Mouse (Mus musculus): Measurements from ENCODE around the gene Irs1. TPM values are rescaled to one million over a fixed set of nuclear protein-coding genes. Genes with fewer than 3 reads are reported as not detected.

Gene Irs1
- total RNA-seq, 2 experiments from 2014 or later = not detected

DNA sequence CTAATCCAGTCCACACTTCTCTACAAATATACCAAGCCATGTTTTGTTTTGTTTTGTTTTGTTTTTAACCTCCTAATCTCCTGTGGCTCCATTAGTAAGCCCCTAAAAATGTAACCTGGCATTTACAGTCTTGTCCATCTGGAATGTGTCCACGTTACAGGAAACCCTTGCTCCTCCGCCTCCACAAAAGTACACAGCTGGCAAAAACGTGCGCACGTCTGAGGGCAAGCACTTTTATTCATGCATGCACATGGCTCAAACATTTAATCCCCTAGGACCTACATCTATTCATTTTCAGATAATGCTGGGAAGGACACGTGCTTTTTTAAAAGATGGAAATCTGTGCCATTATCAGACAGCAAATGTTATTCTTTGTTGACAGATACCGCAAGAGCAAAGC, 32.9 kb downstream of the Irs1 start:
- no peak for ATAC-seq (replicated peaks; ENCODE audit: poor library complexity, severe bottlenecking)

DNA sequence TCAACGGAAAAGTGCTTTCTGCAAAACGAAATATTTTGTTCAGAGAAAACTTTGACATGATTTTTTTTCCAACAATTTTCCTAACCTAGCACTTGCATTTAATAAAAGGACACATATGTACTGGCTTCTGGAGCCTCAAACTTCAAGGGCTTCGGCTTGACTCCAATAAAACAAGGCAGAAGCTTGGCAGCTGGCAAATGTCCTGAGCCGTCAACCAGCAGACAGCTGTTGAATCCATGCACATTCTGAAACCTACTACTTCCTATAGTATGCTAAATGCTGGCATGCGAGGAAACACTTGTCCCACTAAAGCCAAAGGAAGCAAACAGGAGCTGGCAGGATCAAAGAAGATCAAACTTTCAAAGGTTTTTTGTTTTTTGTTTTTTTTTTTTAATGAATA, 33.8 kb downstream of the Irs1 start:
- no peak for ATAC-seq (replicated peaks; ENCODE audit: poor library complexity, severe bottlenecking)

DNA sequence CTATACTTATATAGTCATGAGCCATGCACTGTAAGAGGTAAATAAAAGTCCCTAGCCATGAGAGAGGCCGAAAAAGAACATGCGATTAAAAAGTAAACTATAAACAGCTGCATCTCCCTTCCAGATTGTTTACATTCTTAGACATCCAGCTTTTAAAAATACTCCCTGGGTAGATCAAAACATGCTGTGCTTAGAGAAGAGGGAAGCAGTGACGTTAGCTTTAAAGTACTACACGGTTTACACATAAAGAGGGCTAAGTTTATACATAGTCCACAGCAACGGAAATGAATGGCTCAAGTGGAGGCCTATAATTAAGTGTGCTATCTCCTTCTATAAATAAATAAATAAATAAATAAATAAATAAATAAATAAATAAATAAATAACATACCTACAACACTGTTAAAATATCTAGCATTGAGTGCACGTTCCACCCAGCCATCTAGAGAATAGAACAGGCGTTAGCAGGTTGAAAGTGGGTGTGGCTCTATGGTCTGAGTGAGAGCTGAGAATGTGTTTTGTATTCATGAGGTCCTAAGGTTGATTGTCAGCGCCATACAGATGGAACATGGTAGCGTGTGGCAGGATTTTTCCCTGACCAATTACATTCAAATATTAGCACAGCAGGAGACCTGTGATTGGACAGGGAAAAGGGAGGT, 37.3 kb downstream of the Irs1 start:
- no peak for ATAC-seq (replicated peaks; ENCODE audit: poor library complexity, severe bottlenecking)

DNA sequence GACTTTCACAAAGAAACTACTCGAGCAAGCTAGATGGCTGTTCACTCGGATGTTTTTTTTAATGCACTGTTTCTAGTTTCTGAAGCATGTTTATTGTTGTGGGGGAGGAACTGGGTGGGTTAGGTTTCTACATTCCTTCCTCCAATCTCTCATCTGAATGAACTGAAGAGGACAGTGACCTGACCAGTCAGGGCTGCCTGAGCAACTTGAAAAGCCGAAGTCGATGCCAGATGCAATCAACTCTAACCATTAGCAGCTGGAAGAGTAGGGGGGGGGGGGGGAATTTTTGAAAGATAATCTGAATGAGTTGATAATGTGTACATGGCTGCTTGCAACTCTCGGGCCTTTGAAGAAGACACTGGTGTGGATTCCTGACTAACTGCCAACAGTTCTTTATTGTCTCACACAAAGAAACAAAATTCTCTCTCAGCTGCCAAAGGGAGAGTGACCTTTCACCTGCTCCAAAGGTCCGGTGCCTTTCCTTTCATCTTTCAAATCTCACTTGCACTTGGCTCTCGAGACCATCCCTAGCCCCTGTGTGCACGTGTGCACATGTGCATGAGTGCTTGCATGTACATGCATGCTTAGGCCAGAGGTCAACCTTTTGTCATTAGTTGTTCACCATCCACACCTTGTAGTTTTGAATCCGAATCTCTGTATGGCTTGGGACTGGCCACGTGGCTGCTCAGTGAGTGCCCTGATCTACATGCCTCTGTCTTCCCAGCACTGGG, 43.8 kb downstream of the Irs1 start:
- ATAC-seq (replicated peaks; ENCODE audit: poor library complexity, severe bottlenecking) = no peak

DNA sequence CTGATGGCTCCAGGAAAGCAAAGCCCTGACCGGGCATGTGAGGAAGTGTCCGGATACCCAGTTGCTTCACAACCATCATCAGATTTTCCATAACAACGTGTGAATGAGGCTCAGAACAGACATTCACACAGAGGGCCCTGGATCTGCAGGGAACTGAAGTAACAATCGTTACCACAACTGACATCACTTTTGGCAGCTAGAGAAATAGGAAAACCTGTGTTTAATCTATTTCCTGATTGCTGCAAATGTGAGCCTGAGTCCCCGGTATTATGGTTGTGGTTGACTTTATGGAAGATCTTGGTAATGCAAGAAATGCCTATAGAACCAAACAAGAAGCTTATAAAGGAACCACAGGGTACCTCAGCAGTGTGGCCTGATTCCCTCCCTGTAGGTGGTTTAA, 46.2 kb downstream of the Irs1 start:
- no peak for ATAC-seq (replicated peaks; ENCODE audit: poor library complexity, severe bottlenecking)

DNA sequence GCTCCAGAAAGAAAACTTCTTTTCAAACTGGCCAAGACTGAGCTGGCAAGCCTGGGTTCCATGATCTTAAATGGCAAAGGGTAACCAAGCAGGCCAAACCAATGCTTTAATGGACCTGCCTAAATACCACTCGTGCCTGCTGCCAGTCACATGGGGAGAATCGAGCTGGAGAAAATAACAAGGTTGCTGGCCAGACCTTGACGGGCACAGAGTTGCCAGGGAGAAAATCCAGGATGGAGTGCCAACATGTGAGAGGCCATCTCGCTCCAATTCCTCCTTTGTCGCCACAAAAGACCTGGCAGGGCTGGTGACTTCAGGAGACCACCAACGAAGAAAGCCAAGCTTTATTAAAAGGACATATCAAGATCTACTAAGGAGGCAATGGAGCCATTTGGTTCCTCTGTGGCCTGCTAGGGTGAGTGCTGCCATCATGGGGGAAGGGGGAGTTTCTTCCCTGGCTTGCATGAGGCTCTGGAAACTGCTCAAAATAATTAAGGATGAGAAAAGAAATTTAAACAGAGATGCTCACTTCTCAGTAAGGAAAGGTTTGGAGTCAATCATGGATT, 47.9 kb downstream of the Irs1 start:
- ATAC-seq (replicated peaks; ENCODE audit: poor library complexity, severe bottlenecking) = no peak

DNA sequence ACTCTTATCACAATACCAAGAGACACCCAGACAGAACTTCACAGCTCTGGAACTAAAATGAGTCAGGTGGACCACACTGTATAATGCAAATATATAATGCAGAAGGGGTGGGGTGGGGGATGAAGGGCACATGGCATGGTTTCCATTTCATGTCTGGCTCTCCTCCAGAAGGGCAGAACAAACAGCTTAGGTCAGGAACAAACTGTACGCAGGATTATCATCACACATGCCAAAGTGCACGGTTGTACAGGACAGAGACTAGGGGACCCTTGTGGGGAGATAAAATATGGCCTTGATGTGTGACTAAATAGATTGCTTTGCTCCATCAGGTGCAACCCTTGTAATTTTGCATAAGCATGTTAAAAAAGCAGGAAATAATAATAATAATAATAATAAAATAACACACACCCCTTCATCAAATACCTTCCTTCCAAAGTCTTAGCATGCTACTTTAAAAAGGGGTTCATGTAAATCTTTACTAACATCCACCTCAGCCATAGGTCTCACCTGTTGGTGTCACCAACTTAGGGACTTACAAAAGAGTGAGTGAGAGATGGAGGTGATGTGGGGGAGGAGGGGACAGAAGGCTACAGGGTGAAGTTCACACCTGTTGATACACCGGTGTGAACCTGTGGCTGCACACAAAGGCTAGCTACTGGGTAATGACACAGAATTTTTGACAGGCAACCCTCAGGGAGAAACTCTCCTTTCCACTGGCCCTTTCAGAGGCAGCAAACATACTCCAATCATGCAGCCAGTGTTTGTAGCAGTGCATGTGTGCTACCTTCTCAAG, 51.6 kb downstream of the Irs1 start:
- no peak for ATAC-seq (replicated peaks; ENCODE audit: poor library complexity, severe bottlenecking)

DNA sequence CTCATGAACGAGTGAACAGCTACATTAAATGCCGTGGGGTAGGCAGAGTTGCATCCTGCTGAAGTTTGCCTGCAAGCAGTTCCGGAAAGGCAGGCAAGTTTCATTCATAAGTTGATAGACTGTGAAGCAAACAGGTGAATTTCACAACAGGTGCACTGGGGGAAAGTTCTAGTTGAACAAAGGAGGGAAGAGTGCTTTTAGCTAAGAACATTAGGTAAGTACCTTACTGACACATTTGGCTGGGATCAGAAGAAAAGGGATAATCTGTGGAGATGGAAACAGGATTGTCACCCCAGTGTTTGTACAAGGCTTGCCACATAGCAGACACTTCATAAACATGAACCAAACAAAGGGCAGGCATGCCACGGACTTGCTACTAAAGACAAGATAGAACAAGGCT, 53.0 kb downstream of the Irs1 start:
- ATAC-seq (replicated peaks; ENCODE audit: poor library complexity, severe bottlenecking) = no peak

DNA sequence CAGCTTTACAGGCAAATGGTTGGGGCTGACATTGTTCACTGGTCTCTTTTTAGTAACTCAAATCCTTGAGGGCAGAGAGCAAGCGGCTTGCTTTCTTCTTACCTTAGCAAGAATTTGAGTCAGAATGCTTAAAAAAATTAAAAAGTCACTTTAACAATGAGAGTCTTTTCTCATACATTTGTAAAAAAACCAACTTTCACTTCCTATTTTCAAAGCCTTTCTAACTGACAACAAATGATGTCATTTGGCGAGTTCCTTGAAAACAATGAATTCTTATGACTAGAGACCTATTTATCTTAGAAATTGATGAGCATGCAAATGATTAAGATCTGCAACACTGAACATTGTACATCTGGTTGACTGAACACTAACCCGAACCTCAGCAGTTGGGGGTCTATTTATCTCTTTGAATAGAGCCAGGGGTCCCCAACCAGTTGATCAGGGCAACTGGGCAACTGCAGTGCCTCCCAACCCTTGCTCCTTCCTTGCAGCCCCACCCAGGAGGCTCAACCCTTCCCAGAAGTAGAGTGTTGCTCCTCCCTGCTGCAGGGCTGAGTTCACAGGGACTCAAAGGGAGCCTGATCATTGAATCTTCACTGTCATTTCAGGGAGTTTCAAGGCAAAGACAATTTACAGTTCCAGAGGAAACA, 55.6 kb downstream of the Irs1 start:
- ATAC-seq (replicated peaks; ENCODE audit: poor library complexity, severe bottlenecking) = no peak

DNA sequence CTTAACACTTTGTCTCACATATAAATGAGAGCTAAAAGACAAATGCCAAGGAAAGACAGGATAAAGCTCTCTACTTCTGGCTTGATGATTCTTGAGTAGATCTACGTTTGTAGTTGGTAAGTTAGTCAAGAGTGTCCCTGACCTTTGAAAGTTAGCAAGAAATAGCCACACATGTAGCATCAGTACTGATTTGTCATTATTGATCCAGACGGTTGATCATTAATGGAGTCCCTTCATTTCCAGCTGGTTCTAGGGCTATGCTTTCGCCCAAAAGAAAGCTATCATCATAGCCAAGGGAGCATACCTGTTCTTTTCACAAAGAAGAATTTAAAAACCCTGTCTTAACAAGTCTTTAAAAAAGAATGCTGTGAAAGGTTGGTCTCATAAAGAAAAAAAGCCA, 56.6 kb downstream of the Irs1 start:
- ATAC-seq (replicated peaks; ENCODE audit: poor library complexity, severe bottlenecking) = no peak

DNA sequence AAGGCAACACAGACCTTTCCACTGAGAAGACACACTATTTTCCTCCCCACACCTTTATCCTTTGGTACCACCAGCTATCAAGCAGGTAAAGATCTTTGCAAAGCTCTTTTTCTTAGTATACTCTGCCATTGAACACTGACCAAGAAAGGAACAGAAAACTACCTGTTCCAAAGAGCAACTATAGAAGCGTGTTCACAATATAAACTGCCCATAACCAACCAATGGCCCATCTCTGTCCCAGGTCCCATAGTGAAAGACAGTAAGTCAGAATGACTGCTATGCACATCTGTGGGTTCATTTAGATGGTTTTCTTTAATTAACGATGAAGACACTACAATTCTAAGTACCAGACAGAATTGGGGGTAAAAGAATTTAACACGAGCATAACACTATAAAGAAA, 58.4 kb downstream of the Irs1 start, which contains the start of gene Gm9747:
Gm9747 (plus strand) TSS at position 301 of the 400 bp plus-strand sequence.
- ATAC-seq (replicated peaks; ENCODE audit: poor library complexity, severe bottlenecking) = no peak

DNA sequence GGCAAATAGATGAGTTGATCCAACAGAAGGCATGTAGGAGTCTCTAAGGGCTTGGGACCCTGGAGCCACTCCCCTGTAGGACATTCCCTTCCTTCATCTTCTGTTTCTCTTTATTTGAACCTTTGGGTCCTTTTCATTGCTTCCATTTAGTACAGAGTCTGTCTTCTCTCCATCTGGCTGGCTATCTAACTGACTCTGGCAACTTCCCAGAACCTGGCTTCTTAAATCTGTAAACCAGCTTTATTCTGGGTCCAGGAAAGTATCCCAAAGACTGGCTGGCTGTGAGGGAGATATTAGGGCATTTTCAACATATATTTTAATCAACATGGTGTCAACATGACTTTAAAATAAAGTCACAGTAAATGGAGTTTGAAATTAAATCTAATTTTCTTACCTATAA, 62.4 kb downstream of the Irs1 start:
- no peak for ATAC-seq (replicated peaks; ENCODE audit: poor library complexity, severe bottlenecking)

DNA sequence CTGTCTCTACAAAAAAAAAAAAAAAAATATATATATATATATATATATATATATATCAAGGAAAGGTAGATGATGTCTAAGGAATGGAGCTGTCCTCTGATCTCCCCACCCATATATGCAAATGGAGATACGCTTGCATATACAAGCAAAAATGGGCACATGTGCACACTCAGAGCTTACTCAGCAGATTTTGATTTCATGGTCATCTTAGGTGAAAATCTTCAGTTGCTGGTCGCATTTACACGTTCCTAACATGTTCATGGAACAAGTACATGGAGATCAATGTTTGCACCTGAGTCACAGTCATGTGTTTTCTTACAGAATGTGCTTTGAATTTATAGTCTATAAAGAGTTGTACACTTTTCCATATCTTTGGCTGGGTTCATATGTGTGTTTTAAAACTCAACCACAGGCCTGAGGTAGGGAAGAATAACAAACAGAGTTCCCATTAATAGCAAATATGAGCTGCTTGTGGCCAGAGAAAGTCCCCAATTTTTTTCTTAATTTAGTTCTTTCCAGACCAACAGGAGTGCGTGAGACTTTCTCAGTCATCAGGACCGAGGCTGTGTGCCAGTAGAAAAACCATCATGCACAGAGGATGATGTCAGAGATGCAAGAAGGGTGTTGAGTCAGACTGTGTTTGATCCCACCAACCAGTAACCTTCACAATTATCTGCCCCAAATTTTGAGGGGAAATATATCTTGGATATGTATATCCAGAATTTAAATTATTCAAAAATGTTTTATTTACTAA, 68.0 kb downstream of the Irs1 start:
- ATAC-seq (replicated peaks; ENCODE audit: poor library complexity, severe bottlenecking) = no peak

DNA sequence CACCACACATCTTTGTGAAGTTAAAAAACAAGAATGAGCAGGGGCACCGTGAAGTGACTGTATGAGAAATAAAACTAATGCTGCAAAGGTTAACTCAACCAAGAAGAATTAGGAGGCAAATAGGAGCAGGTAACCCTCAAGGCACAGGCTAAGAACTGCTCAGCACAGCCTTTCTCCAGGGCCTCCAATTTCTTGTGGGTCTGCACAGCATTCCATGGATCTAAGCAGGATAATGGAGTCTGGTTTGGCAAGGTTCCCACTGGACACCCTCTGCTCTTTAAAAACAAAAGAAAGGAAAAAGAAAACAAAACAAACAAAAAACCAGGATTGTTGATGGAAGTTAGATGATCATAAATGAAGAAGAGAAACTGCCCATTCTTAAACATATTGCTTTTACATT, 69.8 kb downstream of the Irs1 start:
- ATAC-seq (replicated peaks; ENCODE audit: poor library complexity, severe bottlenecking) = no peak

DNA sequence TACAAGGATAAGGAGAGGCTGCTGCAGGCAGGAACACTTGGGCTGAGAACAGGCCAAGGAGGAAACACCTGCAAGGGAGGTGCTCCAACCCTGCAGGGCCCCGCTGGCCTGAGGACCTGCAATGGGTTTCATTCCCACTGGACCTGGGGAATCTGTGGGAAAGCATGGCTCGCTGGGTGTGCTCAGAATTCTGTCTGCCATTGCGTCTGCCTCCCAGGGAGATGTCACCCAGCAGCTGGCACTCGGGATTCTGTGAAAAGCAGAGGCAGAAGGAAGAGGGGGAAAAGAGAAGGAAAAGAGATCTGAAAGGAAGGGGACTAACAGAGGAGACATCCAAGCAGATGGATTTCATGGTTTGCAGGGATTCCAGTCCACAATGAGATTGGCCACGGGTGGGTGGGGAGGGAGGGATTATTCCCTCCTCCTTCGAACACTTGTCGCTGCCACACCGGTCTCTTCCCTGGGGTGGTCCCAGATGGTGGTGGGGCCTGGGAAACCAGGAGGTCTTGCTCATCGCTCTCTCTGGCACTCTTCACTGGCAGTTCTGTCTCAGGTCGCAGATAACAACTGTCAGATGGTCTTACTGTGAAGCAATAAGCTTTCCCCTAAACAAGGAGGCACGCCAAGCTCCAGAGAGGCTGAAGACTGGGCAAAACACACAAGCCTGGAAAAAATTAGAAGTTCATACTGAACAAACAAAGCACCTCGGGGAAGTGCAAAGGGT, 70.4 kb downstream of the Irs1 start:
- ATAC-seq (replicated peaks; ENCODE audit: poor library complexity, severe bottlenecking) = no peak

DNA sequence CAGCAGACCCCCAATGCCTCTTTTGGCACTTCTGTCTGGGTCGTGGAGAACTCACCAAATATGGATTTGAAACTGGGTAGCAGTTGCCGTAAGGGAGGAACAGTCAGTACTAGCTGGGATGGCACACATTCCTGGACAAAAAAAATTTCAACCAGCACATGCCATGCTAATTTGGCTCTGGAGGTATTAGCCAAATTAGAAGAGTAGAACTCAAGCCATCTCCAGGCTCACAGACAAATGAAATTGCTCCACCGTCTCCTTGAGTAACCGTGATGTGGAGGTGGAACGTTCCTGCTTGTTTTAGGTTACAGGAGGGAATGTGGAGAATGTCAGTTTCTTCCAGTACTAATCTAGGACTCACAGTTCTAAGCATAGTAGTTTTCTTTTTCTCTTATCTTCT, 83.7 kb downstream of the Irs1 start:
- ATAC-seq (replicated peaks; ENCODE audit: poor library complexity, severe bottlenecking) = no peak

DNA sequence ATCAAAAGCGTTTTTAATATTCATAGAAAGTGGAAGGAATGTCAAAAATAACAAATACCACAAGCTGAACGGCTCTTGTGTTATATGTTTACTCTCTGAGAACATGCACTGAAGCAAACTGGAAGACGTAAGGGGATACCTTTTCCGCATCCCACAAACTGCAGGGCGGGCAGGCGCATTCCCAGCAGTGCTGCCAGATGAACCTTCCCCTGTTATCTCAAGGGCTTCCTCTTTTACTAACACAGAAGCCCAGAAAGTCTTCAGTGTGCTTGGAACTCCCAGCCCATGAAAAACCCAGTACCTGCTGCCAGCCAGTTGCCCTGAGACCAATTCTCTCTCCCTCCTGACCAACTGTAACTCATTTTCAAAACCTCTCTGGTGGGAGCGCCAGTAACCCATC, 90.6 kb downstream of the Irs1 start:
- ATAC-seq (replicated peaks; ENCODE audit: poor library complexity, severe bottlenecking) = no peak

DNA sequence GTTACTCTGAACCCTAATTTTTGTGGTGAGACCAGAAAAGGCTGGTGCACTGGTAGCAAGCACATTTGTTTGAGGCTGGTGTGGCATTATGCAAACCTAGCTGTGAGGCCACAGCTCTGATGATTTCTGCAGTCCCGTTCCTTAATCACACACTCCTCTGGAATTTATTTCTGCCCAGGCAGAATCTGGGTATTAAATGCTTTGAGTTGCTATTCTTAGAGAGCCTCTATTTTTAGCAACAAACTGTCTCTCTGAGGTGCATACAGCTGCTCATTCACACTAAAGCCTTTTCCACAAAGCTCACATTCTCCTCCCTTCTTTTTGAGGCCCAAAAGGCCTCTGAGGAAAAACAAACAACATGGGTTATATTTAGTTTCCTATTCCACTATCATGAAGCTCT, 91.3 kb downstream of the Irs1 start:
- ATAC-seq (replicated peaks; ENCODE audit: poor library complexity, severe bottlenecking) = no peak

DNA sequence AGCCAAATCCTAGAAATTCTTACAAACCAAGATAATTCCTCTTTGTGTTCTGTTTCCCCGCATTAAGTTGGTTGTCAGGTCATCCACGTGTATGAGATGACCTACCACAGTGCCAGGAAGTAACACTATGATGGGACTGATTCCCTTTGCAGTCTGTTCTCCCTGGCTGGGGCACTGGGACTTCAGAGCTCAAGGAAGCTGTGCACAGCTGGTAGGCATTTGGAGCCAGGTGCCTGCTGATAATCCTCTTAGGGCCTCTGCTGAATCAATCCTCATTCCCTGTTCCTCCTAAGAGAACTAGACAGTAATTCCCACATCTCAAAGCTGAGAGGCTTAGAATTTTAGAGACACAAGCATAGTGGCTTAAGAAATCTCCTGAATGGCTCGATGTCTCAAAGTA, 99.6 kb downstream of the Irs1 start:
- ATAC-seq (replicated peaks; ENCODE audit: poor library complexity, severe bottlenecking) = no peak

All from granulocyte monocyte progenitor cell, adult 5-6 weeks (primary cell).